Mouse (Mus musculus) erythroblast, embryonic 14.5 days (primary cell): Measurements from ENCODE around the gene Copb1.

ENCODE experiments used
- GATA1 ChIP-seq: IDR thresholded peaks from 2 replicates; pipeline ENCODE4 v1.6.1; 2012; ENCODE audit warnings: low read length, inconsistent platforms, mixed read lengths
- TAL1 ChIP-seq: IDR thresholded peaks from 3 replicates; pipeline ENCODE4 v1.6.1; 2012; ENCODE audit warnings: low read length, inconsistent platforms, mixed read lengths

- TF ChIP-seq TAL1 (no peak), GATA1 (no peak)
Observed at GRCm38 (mm10) chr7:114209841-114210240, 44.7 kb downstream of the Copb1 start.
